Mouse (Mus musculus) forebrain, embryonic 16.5 days (tissue): ENCODE measurements at regions not wholly inside any gene's neighbourhood (a gene's known extent, or its start where the extent isn't known, plus 50 kb on each side); places are given as distances from the start of the nearest gene placed in this dataset.

Experiments used
- ATAC-seq: fragments of 200-750 bp; cut with Nextera tagmentation; 2 replicates; pipeline ENCODE4 v1.8.0; 2017; ENCODE audit warnings: mild to moderate bottlenecking, moderate library complexity
- H3K27ac ChIP-seq: fragments of 300-500 bp; sonication (generic); 2 replicates; pipeline ENCODE4 v1.5.1; 2014; ENCODE audit warnings: low read length, control low read depth
- H3K27me3 ChIP-seq: fragments of 300-500 bp; sonication (generic); replicated peaks from 2 replicates; pipeline ENCODE4 v1.6.1; 2014; ENCODE audit warnings: low read length; ENCODE audit not compliant: control insufficient read depth, insufficient read depth
- H3K36me3 ChIP-seq: fragments of 300-500 bp; sonication (generic); 2 replicates; pipeline ENCODE4 v1.6.1; 2014; ENCODE audit not compliant: control insufficient read depth, insufficient read depth
- H3K4me1 ChIP-seq: fragments of 300-500 bp; sonication (generic); replicated peaks from 2 replicates; pipeline ENCODE4 v1.6.1; 2014; ENCODE audit warnings: low read length; ENCODE audit not compliant: control insufficient read depth, insufficient read depth
- H3K4me2 ChIP-seq: fragments of 300-500 bp; sonication (generic); 2 replicates; pipeline ENCODE4 v1.6.1; 2014; ENCODE audit warnings: mild to moderate bottlenecking, low read length, control low read depth
- H3K4me3 ChIP-seq: fragments of 300-500 bp; sonication (generic); replicated peaks from 2 replicates; pipeline ENCODE4 v1.5.1; 2014; ENCODE audit warnings: mild to moderate bottlenecking, low read length, control low read depth
- H3K9ac ChIP-seq: fragments of 300-500 bp; sonication (generic); replicated peaks from 2 replicates; pipeline ENCODE4 v1.6.1; 2014; ENCODE audit warnings: low read depth, low read length, control low read depth
- H3K9me3 ChIP-seq: fragments of 300-500 bp; sonication (generic); 2 replicates; pipeline ENCODE4 v1.6.1; 2016; ENCODE audit warnings: low read length; ENCODE audit not compliant: control insufficient read depth
- WGBS: fragments of 180-500 bp; shearing (Covaris S2); extraction: QIAGEN DNeasy Blood & Tissue Kit; methylation state at CpG from one replicate; pipeline ENCODE4 v1.1.7; 2014; 5-methylcytosine and 5-hydroxymethylcytosine counted together

GRCm38 (mm10) chr14:114876427-114876826 is 215.6 kb upstream of the Gpc5 start:
- Histone ChIP-seq H3K27me3 (no peaks in the 10 kb centered on the region), H3K4me1 (no peaks in the 10 kb centered on the region), H3K9me3 (no peaks in the 10 kb centered on the region), H3K4me2 (no peak overlapping the region), H3K27ac (no peak overlapping the region), H3K4me3 (no peak overlapping the region), H3K9ac (no peak overlapping the region), H3K36me3 (no peaks in the 10 kb centered on the region)
- WGBS: 87% methylated on average over 9 of the region's 9 CpGs
- no peak for ATAC-seq

GRCm38 (mm10) chr14:114877477-114877876 is 214.5 kb upstream of the Gpc5 start:
- Histone ChIP-seq H3K4me2 (no peak overlapping the region), H3K27ac (no peak overlapping the region), H3K9me3 (no peaks in the 10 kb centered on the region), H3K9ac (no peak overlapping the region), H3K4me1 (no peaks in the 10 kb centered on the region), H3K4me3 (no peak overlapping the region), H3K27me3 (no peaks in the 10 kb centered on the region), H3K36me3 (no peaks in the 10 kb centered on the region)
- WGBS: 38% methylated on average over 5 of the region's 5 CpGs
- no peak for ATAC-seq

- no peaks in the 10 kb centered on the region for H3K9me3 ChIP-seq
- no peak overlapping the region for H3K4me2 ChIP-seq
- no peak overlapping the region for H3K9ac ChIP-seq
- H3K27me3 ChIP-seq: no peaks in the 10 kb centered on the region
- ATAC-seq: peak; percentile 71
- no peaks in the 10 kb centered on the region for H3K4me1 ChIP-seq
- H3K36me3 ChIP-seq: no peaks in the 10 kb centered on the region
- no peak overlapping the region for H3K27ac ChIP-seq
- H3K4me3 ChIP-seq: no peak overlapping the region
- WGBS: 36% methylated on average over 4 of the region's 4 CpGs
These were observed 211.7 kb upstream of the Gpc5 start for GRCm38 (mm10) chr14:114880291-114880690.

- ATAC-seq: peak; percentile 75
- WGBS: 64% methylated on average over 2 of the region's 2 CpGs
- no peaks in the 10 kb centered on the region for H3K4me1 ChIP-seq
These were observed 187.9 kb upstream of the Gpc5 start for GRCm38 (mm10) chr14:114904109-114904508.

GRCm38 (mm10) chr14:114912271-114912670 is 179.7 kb upstream of the Gpc5 start:
- no peak overlapping the region for H3K4me2 ChIP-seq
- H3K9me3 ChIP-seq: no peaks in the 10 kb centered on the region
- ATAC-seq: no peak
- H3K9ac ChIP-seq: no peak overlapping the region
- no peak overlapping the region for H3K27ac ChIP-seq
- H3K4me1 ChIP-seq: no peaks in the 10 kb centered on the region
- WGBS: 71% methylated on average over 7 of the region's 7 CpGs
- H3K27me3 ChIP-seq: no peaks in the 10 kb centered on the region
- H3K4me3 ChIP-seq: no peak overlapping the region
- H3K36me3 ChIP-seq: no peaks in the 10 kb centered on the region

More at GRCm38 (mm10) chr14:114904109-114904508, 187.9 kb upstream of the Gpc5 start:
- Histone ChIP-seq H3K4me2 (no peak overlapping the region), H3K27me3 (no peaks in the 10 kb centered on the region), H3K27ac (no peak overlapping the region), H3K4me3 (no peak overlapping the region), H3K36me3 (no peaks in the 10 kb centered on the region), H3K9ac (no peak overlapping the region), H3K9me3 (no peaks in the 10 kb centered on the region)

GRCm38 (mm10) chr14:114913238-114913637 is 178.8 kb upstream of the Gpc5 start:
- no peaks in the 10 kb centered on the region for H3K27me3 ChIP-seq
- H3K9me3 ChIP-seq: no peaks in the 10 kb centered on the region
- no peak overlapping the region for H3K27ac ChIP-seq
- peak; percentile 80 for ATAC-seq
- H3K9ac ChIP-seq: no peak overlapping the region
- no peak overlapping the region for H3K4me2 ChIP-seq
- no peaks in the 10 kb centered on the region for H3K4me1 ChIP-seq
- H3K36me3 ChIP-seq: no peaks in the 10 kb centered on the region
- 55% methylated on average over 5 of the region's 5 CpGs for WGBS
- H3K4me3 ChIP-seq: no peak overlapping the region

- Histone ChIP-seq H3K36me3 (no peaks in the 10 kb centered on the region), H3K27ac (no peak overlapping the region), H3K4me2 (no peak overlapping the region), H3K9me3 (no peaks in the 10 kb centered on the region), H3K9ac (no peak overlapping the region), H3K4me3 (no peak overlapping the region), H3K4me1 (no peaks in the 10 kb centered on the region), H3K27me3 (no peaks in the 10 kb centered on the region)
- WGBS: 87% methylated on average over 6 of the region's 6 CpGs
- ATAC-seq: no peak
These were observed 146.3 kb upstream of the Gpc5 start for GRCm38 (mm10) chr14:114945744-114946143.

- no peak for ATAC-seq
These were observed 145.7 kb upstream of the Gpc5 start for GRCm38 (mm10) chr14:114946321-114946720.

GRCm38 (mm10) chr14:114948341-114949155 is 143.5 kb upstream of the Gpc5 start:
- Histone ChIP-seq H3K9me3 (no peaks in the 10 kb centered on the region), H3K4me1 (0 out of 2 replicates have a peak, but pooled peaks cover 2% of the 10 kb centered on the region), H3K27me3 (no peaks in the 10 kb centered on the region), H3K27ac (peak overlapping the region; percentile 34; the same call in 1 of the 2 replicates), H3K9ac (no peak overlapping the region), H3K4me3 (peak overlapping the region; percentile 20), H3K36me3 (no peaks in the 10 kb centered on the region), H3K4me2 (peak overlapping the region; percentile 39)
- ATAC-seq: peak; percentile 23; the same call in 1 of the 2 replicates
- 48% methylated on average over 21 of the region's 21 CpGs for WGBS

More at GRCm38 (mm10) chr14:114946321-114946720, 145.7 kb upstream of the Gpc5 start:
- Histone ChIP-seq H3K9ac (no peak overlapping the region), H3K4me2 (no peak overlapping the region), H3K27me3 (no peaks in the 10 kb centered on the region), H3K27ac (no peak overlapping the region), H3K4me1 (no peaks in the 10 kb centered on the region), H3K4me3 (no peak overlapping the region), H3K9me3 (no peaks in the 10 kb centered on the region), H3K36me3 (no peaks in the 10 kb centered on the region)
- whole genome bisulfite sequencing: 74% methylated on average over 7 of the region's 7 CpGs
